Mouse (Mus musculus) mouse trophoblast stem cell (cell line): ENCODE results near the gene Rnf2.

ENCODE experiments used
- in situ Hi-C, 2 experiments: fragments of 300-500 bp; cut with MseI, MboI; formaldehyde crosslinking; loops; 2 replicates in 1 of 2; 3 replicates in 1 of 2; pipeline ENCODE4 v1.15.1; 2025

Gene Rnf2

GRCm38 (mm10) chr1:151500531-151501361, at the start of gene Rnf2:
Rnf2 (minus strand) TSS chr1:151500955.
- in situ Hi-C loops = no loop called here

- in situ Hi-C loops = no loop called here
Observed at GRCm38 (mm10) chr1:151549794-151550193, 49.0 kb upstream of the Rnf2 start.

- in situ Hi-C loops = no loop called here
Observed at GRCm38 (mm10) chr1:151548896-151549610, 48.3 kb upstream of the Rnf2 start.

DNA sequence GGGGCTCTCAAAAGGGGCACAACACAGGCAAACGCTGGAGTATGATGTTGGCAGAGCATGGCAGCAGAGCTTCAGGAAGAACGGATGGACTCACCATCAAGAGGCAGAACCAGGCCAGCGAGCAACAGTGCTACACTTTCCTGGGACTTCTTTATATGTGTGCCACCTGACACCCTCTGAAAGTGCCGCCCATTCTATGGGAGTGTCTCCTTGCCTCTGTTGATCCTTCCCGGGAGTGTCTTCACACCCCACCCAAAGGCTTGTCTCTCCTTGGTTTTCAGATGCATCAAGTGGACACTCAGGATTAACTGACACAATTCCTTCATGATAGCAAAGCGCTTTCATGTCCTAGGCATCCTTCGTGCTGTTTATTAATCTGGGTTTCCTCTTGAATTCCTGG, 44.8 kb upstream of the Rnf2 start:
- in situ Hi-C loops = no loop called here

DNA sequence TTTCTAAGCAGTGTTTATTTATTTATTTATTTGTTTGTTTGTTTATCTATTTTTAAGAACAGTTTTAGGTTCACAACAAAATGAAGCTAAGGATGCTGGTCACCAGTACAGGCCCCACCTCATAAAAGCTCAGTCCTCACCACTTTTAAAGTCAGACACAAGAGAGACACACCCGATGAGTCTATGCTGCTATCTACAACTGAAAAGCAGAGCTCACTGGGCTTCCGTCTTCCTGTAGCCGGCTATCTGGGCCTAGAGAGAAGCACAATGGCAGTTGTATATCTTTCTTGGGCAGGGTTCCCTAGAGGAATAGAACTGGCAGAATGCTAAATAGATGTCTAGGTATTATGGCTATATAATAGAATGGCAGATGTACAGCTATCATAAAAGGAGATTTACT, 43.8 kb upstream of the Rnf2 start:
- in situ Hi-C loops = no loop called here

DNA sequence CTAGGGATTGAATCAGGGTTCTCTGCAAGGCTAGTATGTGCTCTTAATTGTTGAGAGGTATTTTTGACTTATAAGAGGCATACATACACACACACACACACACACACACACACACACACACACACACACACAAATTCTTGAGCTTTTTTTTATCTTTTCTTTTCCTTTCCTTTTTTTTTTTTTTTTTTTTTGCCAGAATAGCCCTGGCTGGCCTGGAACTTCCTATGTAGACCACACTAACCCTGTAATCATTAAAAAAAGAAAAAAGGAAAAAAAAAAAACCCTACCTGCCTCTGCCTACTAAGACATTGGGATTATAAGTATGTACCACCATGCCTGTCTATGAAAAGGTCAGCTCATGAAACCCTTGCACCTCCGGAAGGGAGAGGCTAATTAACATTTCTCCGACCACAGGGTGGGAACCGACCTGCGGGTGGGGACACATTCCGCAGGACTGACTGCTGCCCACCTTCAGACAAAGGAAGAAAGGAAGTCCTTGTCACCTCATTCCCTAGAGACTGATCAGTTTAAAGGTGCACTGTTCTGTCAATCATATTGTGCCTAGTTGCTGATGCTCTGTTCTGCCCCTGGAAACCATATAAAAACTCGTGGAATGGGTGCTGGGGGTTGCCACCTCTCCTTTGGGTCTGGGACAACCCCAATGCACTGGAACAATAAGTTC, 43.2 kb upstream of the Rnf2 start:
- in situ Hi-C loops = no loop called here

GRCm38 (mm10) chr1:151526701-151527100, 25.9 kb upstream of the Rnf2 start:
- in situ Hi-C loops = no loop called here

DNA sequence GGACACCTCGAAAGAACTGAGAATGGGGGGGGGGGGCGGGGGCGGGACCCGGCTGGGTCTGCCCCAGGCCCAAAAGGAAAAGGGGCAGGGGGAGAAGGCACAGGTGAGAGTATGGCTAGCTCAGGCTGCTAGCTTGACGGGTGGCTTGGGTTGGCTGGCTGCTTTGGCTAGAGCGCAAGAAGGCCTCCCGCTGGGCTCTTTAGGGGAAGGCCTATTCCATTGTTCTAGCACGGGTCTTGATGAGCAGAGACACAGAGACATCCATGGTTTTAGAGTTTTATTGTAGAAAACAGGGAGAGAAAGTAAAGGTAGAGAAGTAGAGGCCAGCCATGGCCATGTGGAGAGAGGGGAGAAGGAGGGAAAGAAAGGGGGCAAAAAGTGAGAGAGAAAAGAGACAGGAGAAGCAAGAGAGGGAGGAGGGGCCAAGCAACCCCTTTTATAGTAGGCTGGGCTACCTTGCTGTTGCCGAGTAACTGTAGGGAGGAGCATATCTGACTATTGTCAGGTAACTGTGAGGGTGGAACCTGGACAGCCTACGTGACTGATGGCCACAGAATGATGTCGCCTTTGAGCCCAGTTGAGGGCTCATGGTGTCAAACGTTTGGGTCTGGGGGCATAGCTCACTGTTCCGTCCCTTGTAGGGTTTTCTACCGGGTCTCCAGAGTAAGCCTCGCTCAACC, 17.0 kb upstream of the Rnf2 start:
- in situ Hi-C loops = no loop called here

GRCm38 (mm10) chr1:151516871-151517270, 16.1 kb upstream of the Rnf2 start:
- in situ Hi-C loops = no loop called here

- in situ Hi-C loops = no loop called here
Observed at GRCm38 (mm10) chr1:151515733-151516132, 15.0 kb upstream of the Rnf2 start.

DNA sequence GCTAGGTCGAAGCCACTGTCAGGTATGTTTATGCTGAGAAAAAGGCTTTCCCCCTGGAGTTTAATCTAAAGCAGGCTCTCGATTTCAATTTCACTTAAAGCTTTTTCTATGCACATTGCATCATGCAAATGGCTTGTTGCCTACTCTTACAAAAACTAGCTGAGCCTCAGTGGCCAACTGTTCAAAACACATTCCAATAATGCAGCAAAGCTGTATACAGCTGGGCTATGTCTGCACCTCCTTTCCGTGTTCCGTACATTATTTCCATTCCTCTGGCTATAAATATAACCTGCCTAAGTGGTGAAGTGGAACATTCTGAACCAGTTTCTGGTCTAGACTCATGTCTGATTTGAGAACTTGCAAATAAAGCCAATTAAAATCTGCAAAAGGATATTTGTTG, 13.4 kb upstream of the Rnf2 start:
- in situ Hi-C loops = no loop called here

DNA sequence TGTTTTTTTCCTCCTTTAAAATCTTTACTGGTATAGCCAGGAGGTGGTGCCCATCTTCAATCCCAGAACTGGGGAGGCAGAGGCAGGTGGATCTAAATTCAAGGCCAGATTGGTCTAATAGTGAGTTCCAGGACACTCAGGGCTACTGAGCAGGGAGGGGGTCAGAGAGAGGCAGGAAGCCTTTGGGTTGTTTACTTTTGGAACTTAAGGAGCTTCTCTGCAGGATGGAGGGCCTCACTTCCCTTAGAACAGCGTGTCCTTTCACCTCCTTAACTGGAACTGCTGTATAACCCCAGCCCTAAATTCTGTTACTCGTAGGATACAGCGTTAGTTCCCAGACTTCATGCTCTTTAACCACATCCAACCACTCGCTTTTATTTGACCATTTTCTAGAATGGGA, 10.1 kb upstream of the Rnf2 start:
- in situ Hi-C loops = no loop called here

DNA sequence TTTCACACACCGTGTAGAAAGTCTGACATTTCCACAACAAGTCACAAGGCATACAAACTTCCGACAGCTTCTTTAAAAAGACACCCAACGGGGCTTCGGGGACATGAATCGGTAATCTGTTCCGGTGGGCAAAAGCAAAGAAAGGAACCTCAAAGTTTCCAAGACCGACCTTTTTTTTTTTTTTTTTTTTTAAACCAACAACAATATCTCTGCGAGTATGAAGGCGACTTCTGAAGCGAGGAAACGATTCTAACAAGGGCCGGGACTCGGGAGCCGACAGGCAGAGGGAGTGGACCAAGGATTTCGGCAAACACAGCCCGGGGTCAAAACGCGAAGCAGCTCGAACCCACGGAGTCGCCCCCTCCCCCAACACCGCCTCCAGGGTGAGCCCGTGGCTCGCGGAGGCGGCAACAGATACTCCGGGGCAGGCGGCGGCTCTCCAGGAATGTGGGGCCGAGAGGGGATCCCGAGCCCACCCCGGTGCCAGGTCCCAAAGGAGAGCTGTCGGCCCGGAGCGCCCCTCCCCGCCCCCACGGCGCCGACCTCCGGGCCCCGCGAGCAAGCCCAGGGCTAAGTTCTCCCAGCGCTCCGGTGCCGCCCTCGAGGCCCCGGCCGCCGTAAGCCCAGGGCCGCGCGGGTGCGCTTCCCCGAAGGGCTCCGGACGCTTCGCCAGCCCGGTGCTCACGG, 797 bp downstream of the Rnf2 start:
- in situ Hi-C loops = loop anchor here (10.0 kb wide), 1 partner anchor 205 kb away; no protein-coding TSS in a partner anchor

- in situ Hi-C loops = loop anchor here (10.0 kb wide), 1 partner anchor 206 kb away; no protein-coding TSS in a partner anchor
Observed at GRCm38 (mm10) chr1:151498381-151498780, 2.4 kb downstream of the Rnf2 start.

DNA sequence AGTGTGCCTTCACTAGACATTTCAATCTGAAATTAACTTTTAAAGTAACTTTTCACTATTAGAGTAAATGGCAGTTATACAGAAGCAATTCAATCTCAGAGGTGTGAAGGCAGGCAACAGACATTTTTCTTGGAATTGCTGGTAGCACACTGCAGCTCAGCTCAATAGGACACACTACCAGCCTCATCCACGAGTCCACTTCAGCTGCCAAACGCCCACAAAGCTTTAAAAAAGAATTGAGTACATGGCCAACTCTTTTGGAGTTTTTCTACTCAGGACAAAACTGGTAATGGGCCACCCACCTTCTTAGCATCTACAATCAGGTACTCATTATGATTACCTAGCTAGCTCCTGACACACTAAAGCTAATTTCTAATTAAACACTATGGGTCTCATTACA, 2.8 kb downstream of the Rnf2 start:
- in situ Hi-C loops = loop anchor here (10.0 kb wide), 1 partner anchor 207 kb away; no protein-coding TSS in a partner anchor

- in situ Hi-C loops = loop anchor here (10.0 kb wide), 1 partner anchor 208 kb away; no protein-coding TSS in a partner anchor
Observed at GRCm38 (mm10) chr1:151497028-151497427, 3.7 kb downstream of the Rnf2 start.

DNA sequence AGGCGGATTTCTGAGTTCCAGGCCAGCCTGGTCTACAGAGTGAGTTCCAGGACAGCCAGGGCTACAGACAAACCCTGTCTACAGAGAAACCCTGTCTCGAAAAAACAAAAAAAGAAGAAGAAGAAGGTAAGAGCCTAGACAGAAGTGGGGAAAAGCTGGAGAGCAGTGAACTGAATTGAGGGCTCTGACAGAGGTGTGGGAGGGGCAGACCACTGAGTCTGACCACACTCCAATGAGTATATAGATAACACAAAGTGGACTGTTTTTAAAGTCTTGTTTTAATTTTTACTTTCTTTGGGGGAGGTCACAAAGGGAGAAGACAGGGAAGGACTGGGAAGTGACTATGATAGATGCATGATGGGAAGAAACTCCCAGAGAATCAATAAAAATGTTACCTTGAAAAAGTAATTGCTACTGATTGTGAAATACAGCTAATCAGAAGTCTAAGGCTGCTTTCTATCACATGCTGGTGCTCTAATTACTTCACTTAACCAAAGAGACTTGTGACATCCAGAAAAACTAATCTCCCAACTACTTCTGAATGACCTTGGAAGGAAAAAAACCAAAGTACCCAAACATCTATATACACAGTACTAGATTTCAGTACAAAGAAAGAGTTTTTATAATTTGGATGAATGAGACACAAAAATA, 5.0 kb downstream of the Rnf2 start:
- in situ Hi-C loops = loop anchor here (10.0 kb wide), 1 partner anchor 209 kb away; no protein-coding TSS in a partner anchor

DNA sequence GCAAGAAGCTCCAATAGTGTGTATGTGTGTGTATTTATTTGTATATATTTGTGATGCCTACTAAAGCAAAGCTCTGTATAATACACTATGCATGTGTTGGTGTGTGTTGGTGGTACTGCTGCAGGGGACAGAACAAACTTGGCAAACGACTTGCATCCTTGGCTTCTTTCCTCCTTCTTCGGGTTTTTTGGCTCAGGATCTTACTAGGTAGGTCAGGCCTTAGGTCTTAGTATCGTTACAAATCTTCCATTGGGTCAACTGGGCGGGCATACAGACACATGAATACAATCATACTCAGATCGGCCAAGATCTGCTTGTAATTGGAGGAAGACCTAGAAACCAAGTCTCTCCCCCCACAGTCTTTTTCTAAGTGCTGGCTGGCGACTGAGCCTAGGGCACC, 6.0 kb downstream of the Rnf2 start:
- in situ Hi-C loops = loop anchor here (10.0 kb wide), 1 partner anchor 210 kb away; no protein-coding TSS in a partner anchor

DNA sequence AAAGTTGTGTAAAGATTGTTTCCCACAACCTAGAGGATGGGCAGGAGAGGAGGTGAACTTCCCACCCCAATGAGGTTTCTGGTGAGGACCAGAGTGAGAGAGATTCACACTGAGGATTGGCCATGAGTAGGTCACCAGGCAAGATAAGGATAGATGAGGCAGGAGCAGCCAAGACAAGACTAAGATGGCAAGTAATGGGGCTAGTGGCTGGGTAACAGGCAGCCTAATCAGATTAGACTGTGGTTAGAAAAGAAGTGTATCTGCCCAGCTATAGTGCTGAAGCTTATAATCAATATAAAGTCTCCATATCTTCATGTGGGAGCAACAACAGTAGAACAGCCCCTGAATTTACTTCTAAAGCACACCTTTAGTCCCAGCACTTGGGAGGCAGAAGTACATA, 6.9 kb downstream of the Rnf2 start:
- in situ Hi-C loops = loop anchor here (10.0 kb wide), 1 partner anchor 211 kb away; no protein-coding TSS in a partner anchor

DNA sequence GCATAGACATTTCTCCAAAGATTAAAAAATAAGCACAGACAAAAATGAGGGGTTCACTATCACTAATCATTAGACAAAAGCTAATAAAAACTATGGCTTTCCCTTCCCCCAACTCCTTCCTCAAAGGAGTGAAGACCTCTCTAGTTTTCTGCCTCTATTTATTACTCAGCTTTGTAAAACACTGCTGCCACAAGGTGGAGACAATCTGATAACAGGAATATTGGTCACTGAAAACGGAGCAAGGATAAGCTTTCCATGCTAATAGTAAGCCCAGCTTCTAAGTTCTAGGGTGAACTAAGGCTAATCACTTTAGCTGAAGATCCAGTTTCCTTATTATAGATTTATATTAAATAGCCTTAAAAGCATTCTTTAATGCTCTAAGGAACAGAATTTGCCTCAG, 8.3 kb downstream of the Rnf2 start:
- in situ Hi-C loops = loop anchor here (10.0 kb wide), 1 partner anchor 212 kb away; no protein-coding TSS in a partner anchor
